Mouse (Mus musculus) hindbrain, embryonic 11.5 days (tissue): ENCODE measurements around the gene Fam207a. TPM values are rescaled to one million over a fixed set of nuclear protein-coding genes. Genes with fewer than 3 reads are reported as not detected.

ENCODE experiments used
- ATAC-seq: fragments of 200-750 bp; cut with Nextera tagmentation; 2 replicates; pipeline ENCODE4 v1.8.0; 2017; ENCODE audit warnings: mild to moderate bottlenecking, moderate TSS enrichment, moderate library complexity; ENCODE audit not compliant: low FRiP score
- DNase-seq: peaks from one replicate; pipeline ENCODE4 v3.0.0-alpha.2; 2015; ENCODE audit warnings: low spot score
- H3K27ac ChIP-seq: fragments of 300-500 bp; sonication (generic); 2 replicates; pipeline ENCODE4 v1.5.1; 2014; ENCODE audit warnings: mild to moderate bottlenecking, low read depth, low read length
- H3K27me3 ChIP-seq: fragments of 300-500 bp; sonication (generic); 2 replicates; pipeline ENCODE4 v1.6.1; 2014; ENCODE audit warnings: mild to moderate bottlenecking, low read length, moderate library complexity, mixed read lengths; ENCODE audit not compliant: control insufficient read depth, insufficient read depth
- H3K36me3 ChIP-seq: fragments of 300-500 bp; sonication (generic); 2 replicates; pipeline ENCODE4 v1.6.1; 2014; ENCODE audit warnings: mild to moderate bottlenecking, low read length, moderate library complexity, mixed read lengths; ENCODE audit not compliant: control insufficient read depth, insufficient read depth
- H3K4me1 ChIP-seq: fragments of 300-500 bp; sonication (generic); replicated peaks from 2 replicates; pipeline ENCODE4 v1.6.1; 2014; ENCODE audit warnings: low read length, mixed read lengths; ENCODE audit not compliant: control insufficient read depth, insufficient read depth
- H3K4me2 ChIP-seq: fragments of 300-500 bp; sonication (generic); replicated peaks from 2 replicates; pipeline ENCODE4 v1.6.1; 2014; ENCODE audit warnings: mild to moderate bottlenecking, low read depth, low read length
- H3K4me3 ChIP-seq: fragments of 300-500 bp; sonication (generic); 2 replicates; pipeline ENCODE4 v1.5.1; 2014; ENCODE audit warnings: low read depth, low read length
- H3K9ac ChIP-seq: fragments of 300-500 bp; sonication (generic); 2 replicates; pipeline ENCODE4 v1.6.1; 2014; ENCODE audit warnings: low read depth, low read length
- H3K9me3 ChIP-seq: fragments of 300-500 bp; sonication (generic); 2 replicates; pipeline ENCODE4 v1.6.1; 2016; ENCODE audit warnings: low read length; ENCODE audit not compliant: control insufficient read depth
- WGBS: fragments of 180-500 bp; shearing (Covaris S2); extraction: QIAGEN DNeasy Blood & Tissue Kit; methylation state at CpG from one replicate; pipeline ENCODE4 v1.1.7; 2014; 5-methylcytosine and 5-hydroxymethylcytosine counted together
- polyA plus RNA-seq: library from polyadenylated mRNA; unstranded; fragments of >200 nt; fragmentation: Nextera tagmentation; extraction: Ambion mirVana; gene quantifications from 2 replicates; pipeline ENCODE4 v1.2.1, GENCODE M21; 2014

Fam207a gene
- polyA plus RNA-seq, 1 experiment from 2014 or later, result 34.6 TPM

GRCm38 (mm10) chr10:77448209-77448608 is 67.4 kb downstream of the Fam207a start:
- no peak for DNase-seq
- no peak overlapping the region for H3K9ac ChIP-seq
- no peak overlapping the region for H3K4me3 ChIP-seq
- H3K36me3 ChIP-seq, result no peaks in the 10 kb centered on the region
- WGBS, result 72% methylated on average over 7 of the region's 7 CpGs
- no peak for ATAC-seq
- H3K27me3 ChIP-seq, result no peaks in the 10 kb centered on the region
- no peak overlapping the region for H3K4me2 ChIP-seq
- no peak overlapping the region for H3K27ac ChIP-seq
- no peaks in the 10 kb centered on the region; the same call in 1 of the 2 replicates for H3K4me1 ChIP-seq
- no peaks in the 10 kb centered on the region for H3K9me3 ChIP-seq

DNA sequence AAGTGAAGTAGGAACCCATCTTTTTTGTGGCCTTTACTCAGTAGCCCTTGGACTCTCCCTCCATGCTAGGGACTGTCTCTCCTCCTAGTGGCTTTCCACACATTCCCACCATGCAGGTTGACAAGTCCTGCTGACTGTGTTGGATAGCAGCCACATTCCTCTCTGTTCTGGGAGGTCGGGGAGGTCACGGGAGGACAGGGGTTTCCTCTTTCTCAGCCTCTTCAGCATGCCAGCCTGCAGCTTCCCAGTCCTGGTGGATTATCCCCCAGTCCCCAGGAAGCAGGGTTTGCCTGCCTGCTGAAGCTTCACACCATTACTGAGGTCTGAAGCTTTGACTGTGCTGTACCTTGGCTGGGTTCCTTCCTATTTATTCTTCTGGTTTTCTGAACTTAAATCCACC is 67.8 kb downstream of the Fam207a start:
- no peak for ATAC-seq
- Histone ChIP-seq H3K36me3 (no peaks in the 10 kb centered on the region), H3K4me2 (no peak overlapping the region), H3K27me3 (no peaks in the 10 kb centered on the region), H3K4me3 (no peak overlapping the region), H3K4me1 (no peaks in the 10 kb centered on the region; the same call in 1 of the 2 replicates), H3K27ac (no peak overlapping the region), H3K9ac (no peak overlapping the region), H3K9me3 (no peaks in the 10 kb centered on the region)
- no peak for DNase-seq
- 15% methylated on average over 2 of the region's 2 CpGs for WGBS

GRCm38 (mm10) chr10:77442250-77442649 is 73.3 kb downstream of the Fam207a start:
- Histone ChIP-seq H3K27me3 (no peaks in the 10 kb centered on the region), H3K27ac (no peak overlapping the region), H3K4me3 (no peak overlapping the region), H3K9me3 (no peaks in the 10 kb centered on the region), H3K36me3 (no peaks in the 10 kb centered on the region), H3K4me1 (no peaks in the 10 kb centered on the region), H3K9ac (no peak overlapping the region), H3K4me2 (no peak overlapping the region)
- WGBS, result 66% methylated on average over 4 of the region's 4 CpGs
- no peak for DNase-seq
- no peak for ATAC-seq

DNA sequence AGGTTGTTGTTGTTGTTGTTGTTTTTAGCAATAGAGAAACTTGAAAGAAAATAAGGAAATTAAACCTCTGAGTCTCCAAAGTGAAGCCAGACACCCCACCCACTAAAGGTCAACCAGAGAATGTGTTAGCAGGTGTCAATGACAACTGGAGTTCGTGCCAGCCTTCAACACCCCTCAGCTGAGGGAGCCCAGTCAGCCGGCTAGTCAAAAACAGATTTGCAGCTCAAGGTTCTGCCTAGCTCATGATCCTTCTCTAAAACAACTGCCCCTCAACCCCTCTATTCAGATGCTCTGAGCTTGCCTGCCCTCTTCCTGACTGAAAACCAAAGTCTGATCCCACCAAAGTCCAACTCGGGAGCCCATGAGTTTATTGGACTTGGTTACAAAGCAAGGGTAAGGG is 73.8 kb downstream of the Fam207a start:
- no peaks in the 10 kb centered on the region for H3K4me1 ChIP-seq
- DNase-seq (no peak), ATAC-seq (no peak)
- no peaks in the 10 kb centered on the region for H3K27me3 ChIP-seq
- no peaks in the 10 kb centered on the region for H3K36me3 ChIP-seq
- H3K4me2 ChIP-seq, result no peak overlapping the region
- no peaks in the 10 kb centered on the region for H3K9me3 ChIP-seq
- H3K27ac ChIP-seq, result no peak overlapping the region
- no peak overlapping the region for H3K4me3 ChIP-seq
- no peak overlapping the region for H3K9ac ChIP-seq
- 80% methylated on average over 3 of the region's 3 CpGs for WGBS

DNA sequence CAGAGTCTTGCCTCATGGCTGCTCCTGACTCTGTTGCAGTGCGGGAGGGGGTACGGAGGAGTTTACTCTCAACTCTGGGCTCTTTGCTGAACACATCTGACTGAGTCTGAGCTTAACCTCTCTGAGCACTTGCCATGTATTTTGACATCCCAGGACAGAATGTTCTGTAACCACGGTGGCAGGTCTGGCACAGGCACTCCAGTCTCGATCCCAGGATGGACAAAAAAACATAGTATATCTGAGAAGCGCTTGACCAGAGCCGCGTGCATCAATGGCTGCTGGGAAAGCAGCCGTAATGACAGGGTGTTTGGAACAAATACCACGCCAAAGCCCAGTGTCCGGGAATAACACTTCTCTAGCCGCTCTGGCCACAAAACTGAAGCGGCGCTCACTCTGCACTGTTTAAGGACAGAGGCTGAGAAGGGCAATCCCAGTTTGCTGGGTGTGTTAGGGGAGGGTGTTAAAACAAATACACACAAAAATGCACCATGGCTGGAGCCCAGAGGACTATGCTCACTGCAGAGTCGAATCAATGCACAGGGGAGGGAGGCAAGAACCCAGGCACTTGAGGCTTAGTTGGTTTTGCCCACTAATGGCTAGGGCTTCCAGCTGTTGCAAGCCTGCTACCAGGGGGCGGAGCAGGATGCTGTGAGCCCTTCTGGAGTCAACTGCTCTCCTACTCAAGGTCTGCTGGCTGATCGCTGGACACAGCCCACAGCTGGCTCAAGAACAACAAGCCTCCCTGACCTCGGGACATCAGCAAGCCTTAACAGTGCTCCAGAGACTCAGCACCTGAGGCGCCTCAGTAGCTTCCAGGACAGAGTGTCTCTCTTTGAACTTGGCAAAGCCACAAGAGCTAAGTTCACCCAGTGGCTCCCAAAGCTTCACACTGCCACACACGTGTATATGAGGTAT is 74.5 kb downstream of the Fam207a start:
- no peak overlapping the region for H3K9ac ChIP-seq
- H3K4me2 ChIP-seq, result no peak overlapping the region
- ATAC-seq (no peak), DNase-seq (no peak)
- no peaks in the 10 kb centered on the region for H3K9me3 ChIP-seq
- no peak overlapping the region for H3K27ac ChIP-seq
- H3K27me3 ChIP-seq, result no peaks in the 10 kb centered on the region
- H3K36me3 ChIP-seq, result no peaks in the 10 kb centered on the region
- 74% methylated on average over 19 of the region's 19 CpGs for WGBS
- no peak overlapping the region for H3K4me3 ChIP-seq
- H3K4me1 ChIP-seq, result no peaks in the 10 kb centered on the region

- no peak for ATAC-seq
- Histone ChIP-seq H3K36me3 (no peaks in the 10 kb centered on the region), H3K9ac (no peak overlapping the region), H3K4me3 (no peak overlapping the region), H3K9me3 (no peaks in the 10 kb centered on the region), H3K27me3 (no peaks in the 10 kb centered on the region), H3K4me1 (no peaks in the 10 kb centered on the region), H3K27ac (no peak overlapping the region), H3K4me2 (no peak overlapping the region)
- no peak for DNase-seq
- WGBS, result 56% methylated on average over 6 of the region's 6 CpGs
Observed at GRCm38 (mm10) chr10:77440286-77440685, 75.3 kb downstream of the Fam207a start.

GRCm38 (mm10) chr10:77439026-77439425 is 76.6 kb downstream of the Fam207a start:
- Histone ChIP-seq H3K27me3 (no peaks in the 10 kb centered on the region), H3K9ac (no peak overlapping the region), H3K4me1 (no peaks in the 10 kb centered on the region), H3K27ac (no peak overlapping the region), H3K4me2 (no peak overlapping the region), H3K4me3 (no peak overlapping the region), H3K9me3 (no peaks in the 10 kb centered on the region), H3K36me3 (no peaks in the 10 kb centered on the region)
- DNase-seq, result no peak
- 81% methylated on average over 3 of the region's 3 CpGs for WGBS
- ATAC-seq, result no peak

- ATAC-seq, result no peak
- Histone ChIP-seq H3K27ac (no peak overlapping the region), H3K36me3 (no peaks in the 10 kb centered on the region), H3K9me3 (no peaks in the 10 kb centered on the region), H3K4me2 (no peak overlapping the region), H3K4me3 (no peak overlapping the region), H3K4me1 (no peaks in the 10 kb centered on the region), H3K27me3 (no peaks in the 10 kb centered on the region), H3K9ac (no peak overlapping the region)
- DNase-seq, result no peak
- WGBS, result 56% methylated on average over 1 of the region's 1 CpGs
Observed at GRCm38 (mm10) chr10:77438021-77438420, 77.6 kb downstream of the Fam207a start.
